Mouse (Mus musculus) myocyte (in vitro differentiated cells): ENCODE results near the gene Afp. TPM values are rescaled to one million over a fixed set of nuclear protein-coding genes. Genes with fewer than 3 reads are reported as not detected.

Experiments used
- H3K27me3 ChIP-seq: one replicate; pipeline ENCODE4 v1.6.1; 2011; ENCODE audit not compliant: control insufficient read depth, insufficient read depth, insufficient read length
- H3K36me3 ChIP-seq: one replicate; pipeline ENCODE4 v1.6.1; 2011; ENCODE audit not compliant: control insufficient read depth, insufficient read depth
- H3K4me2 ChIP-seq: one replicate; pipeline ENCODE4 v1.6.1; 2011; ENCODE audit warnings: low read depth, control low read depth
- H3K4me3 ChIP-seq: one replicate; pipeline ENCODE4 v1.5.1; 2011; ENCODE audit warnings: mild to moderate bottlenecking, control low read depth, moderate library complexity
- H3K79me2 ChIP-seq: one replicate; pipeline ENCODE4 v1.6.1; 2011; ENCODE audit not compliant: control insufficient read depth, insufficient read depth
- H3ac ChIP-seq: one replicate; pipeline ENCODE4 v1.6.1; 2011; ENCODE audit not compliant: control insufficient read depth, insufficient read length
- CEBPB ChIP-seq: IDR thresholded peaks from 2 replicates; pipeline ENCODE4 v1.6.1; 2011; ENCODE audit warnings: mild to moderate bottlenecking, moderate library complexity; ENCODE audit not compliant: poor library complexity, insufficient read depth, severe bottlenecking
- E2F4 ChIP-seq: IDR thresholded peaks from one replicate; pipeline ENCODE4 v1.6.1; 2011; ENCODE audit warnings: mild to moderate bottlenecking, control low read depth, moderate library complexity; ENCODE audit not compliant: insufficient read depth
- MAX ChIP-seq: IDR thresholded peaks from one replicate; pipeline ENCODE4 v1.6.1; 2011; ENCODE audit warnings: low read depth, mild to moderate bottlenecking, control low read depth
- MYOD1 ChIP-seq, 3 experiments: IDR thresholded peaks; one replicate each; pipeline ENCODE4 v1.6.1; 2011; ENCODE audit warnings: control low read depth in 2 of 3, low read depth in 2 of 3, mild to moderate bottlenecking in 2 of 3, moderate library complexity in 1 of 3; ENCODE audit not compliant: insufficient read length in 2 of 3, control insufficient read depth in 1 of 3
- MYOG ChIP-seq, 3 experiments: IDR thresholded peaks; one replicate each; pipeline ENCODE4 v1.6.1; 2011; ENCODE audit warnings: control low read depth in 2 of 3, low read depth in 2 of 3, mild to moderate bottlenecking in 2 of 3; ENCODE audit not compliant: insufficient read length in 2 of 3, control insufficient read depth in 1 of 3, insufficient read depth in 1 of 3
- POLR2A ChIP-seq: IDR thresholded peaks from one replicate; pipeline ENCODE4 v1.6.1; 2011; ENCODE audit warnings: low read depth, mild to moderate bottlenecking, control low read depth, moderate library complexity; ENCODE audit not compliant: insufficient read length
- POLR2AphosphoS2 ChIP-seq: IDR thresholded peaks from one replicate; pipeline ENCODE4 v1.6.1; 2011; ENCODE audit warnings: low read depth, control low read depth; ENCODE audit not compliant: insufficient read length
- REST ChIP-seq: IDR thresholded peaks from one replicate; pipeline ENCODE4 v1.6.1; 2011; ENCODE audit warnings: mild to moderate bottlenecking, control low read depth, moderate library complexity; ENCODE audit not compliant: insufficient read depth, insufficient read length
- SRF ChIP-seq: IDR thresholded peaks from one replicate; pipeline ENCODE4 v1.6.1; 2011; ENCODE audit warnings: low read depth; ENCODE audit not compliant: control insufficient read depth, insufficient read length
- TCF12 ChIP-seq: IDR thresholded peaks from one replicate; pipeline ENCODE4 v1.6.1; 2011; ENCODE audit warnings: mild to moderate bottlenecking, control low read depth; ENCODE audit not compliant: poor library complexity, insufficient read depth, severe bottlenecking
- TCF3 ChIP-seq: IDR thresholded peaks from one replicate; pipeline ENCODE4 v1.6.1; 2011; ENCODE audit warnings: low read depth, control low read depth; ENCODE audit not compliant: insufficient read length
- USF1 ChIP-seq: IDR thresholded peaks from one replicate; pipeline ENCODE4 v1.6.1; 2011; ENCODE audit warnings: low read depth, mild to moderate bottlenecking, control low read depth, moderate library complexity
- polyA plus RNA-seq: library from polyadenylated mRNA; unstranded; fragments of >200 nt; fragmentation: generic; extraction: Trizol; gene quantifications from one replicate; pipeline ENCODE4 v1.2.1, GENCODE M21; 2012; ENCODE audit warnings: missing spikeins

The Afp gene
- 0.07 TPM for polyA plus RNA-seq

DNA sequence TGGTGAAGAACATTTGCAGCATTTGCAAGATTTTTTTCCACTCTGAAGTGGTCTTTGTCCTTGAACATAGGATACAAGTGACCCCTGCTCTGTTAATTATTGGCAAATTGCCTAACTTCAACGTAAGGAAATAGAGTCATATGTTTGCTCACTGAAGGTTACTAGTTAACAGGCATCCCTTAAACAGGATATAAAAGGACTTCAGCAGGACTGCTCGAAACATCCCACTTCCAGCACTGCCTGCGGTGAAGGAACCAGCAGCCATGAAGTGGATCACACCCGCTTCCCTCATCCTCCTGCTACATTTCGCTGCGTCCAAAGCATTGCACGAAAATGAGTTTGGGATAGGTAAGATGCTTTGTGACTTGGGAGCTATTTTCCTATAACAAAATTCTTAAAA lies at the start of gene Afp:
TSS of gene Afp (plus strand) at position 220 of the 400 bp plus-strand sequence.
- Histone ChIP-seq H3K27me3 (peaks cover 16% of the 10 kb centered on the region), H3K79me2 (no peaks in the 10 kb centered on the region), H3K4me2 (no peak within 1 kb of the TSS), H3ac (no peak within 1 kb of the TSS), H3K36me3 (no peaks in the 10 kb centered on the region), H3K4me3 (no peak within 1 kb of the TSS)
- TF ChIP-seq TCF3 = no peak
- no peak for TF ChIP-seq E2F4
- TF ChIP-seq TCF12 = no peak
- no peak for TF ChIP-seq REST
- TF ChIP-seq POLR2AphosphoS2 = no peak

DNA sequence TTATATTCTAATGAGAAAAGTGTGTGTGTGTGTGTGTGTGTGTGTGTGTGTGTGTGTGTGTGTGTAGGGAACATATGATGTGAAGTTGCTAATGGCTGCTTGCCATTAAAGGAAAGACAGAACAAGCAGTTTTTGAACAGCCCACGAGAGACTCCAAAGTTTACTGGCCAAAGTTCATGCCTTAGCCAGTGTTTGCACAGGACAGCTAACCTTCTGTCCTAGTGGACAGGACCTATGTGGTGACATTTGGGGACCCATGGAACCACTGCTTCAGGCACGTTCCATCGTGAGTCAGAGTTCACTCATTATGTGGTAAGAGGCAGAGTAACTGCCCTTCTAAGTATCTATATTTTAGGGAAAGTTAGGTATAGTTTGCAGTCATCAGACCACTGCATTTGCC lies 43.0 kb upstream of the Afp start:
- no peaks in the 10 kb centered on the region for H3K36me3 ChIP-seq
- H3K27me3 ChIP-seq = no peaks in the 10 kb centered on the region
- H3K4me2 ChIP-seq = no peak overlapping the region
- H3K4me3 ChIP-seq = no peak overlapping the region
- H3ac ChIP-seq = no peak overlapping the region
- no peaks in the 10 kb centered on the region for H3K79me2 ChIP-seq
- TF ChIP-seq TCF12 = no peak
- TF ChIP-seq MYOG (IDR thresholded peaks at IDR 0.05; ENCODE audit: control insufficient read depth in 1 of 3, insufficient read depth in 1 of 3, insufficient read length in 2 of 3, low read depth in 2 of 3) = no peak
- TF ChIP-seq USF1 = no peak

DNA sequence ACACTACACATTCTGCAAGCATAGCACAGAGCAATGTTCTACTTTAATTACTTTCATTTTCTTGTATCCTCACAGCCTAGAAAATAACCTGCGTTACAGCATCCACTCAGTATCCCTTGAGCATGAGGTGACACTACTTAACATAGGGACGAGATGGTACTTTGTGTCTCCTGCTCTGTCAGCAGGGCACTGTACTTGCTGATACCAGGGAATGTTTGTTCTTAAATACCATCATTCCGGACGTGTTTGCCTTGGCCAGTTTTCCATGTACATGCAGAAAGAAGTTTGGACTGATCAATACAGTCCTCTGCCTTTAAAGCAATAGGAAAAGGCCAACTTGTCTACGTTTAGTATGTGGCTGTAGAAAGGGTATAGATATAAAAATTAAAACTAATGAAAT lies 40.6 kb upstream of the Afp start:
- no peak overlapping the region for H3K4me2 ChIP-seq
- H3K4me3 ChIP-seq = no peak overlapping the region
- TF ChIP-seq POLR2A = no peak
- TF ChIP-seq SRF = no peak
- TF ChIP-seq E2F4 = no peak
- TF ChIP-seq POLR2AphosphoS2 = no peak
- no peak for TF ChIP-seq REST
- no peak for TF ChIP-seq USF1
- H3K79me2 ChIP-seq = no peaks in the 10 kb centered on the region
- no peaks in the 10 kb centered on the region for H3K27me3 ChIP-seq
- H3K36me3 ChIP-seq = no peaks in the 10 kb centered on the region
- no peak overlapping the region for H3ac ChIP-seq

DNA sequence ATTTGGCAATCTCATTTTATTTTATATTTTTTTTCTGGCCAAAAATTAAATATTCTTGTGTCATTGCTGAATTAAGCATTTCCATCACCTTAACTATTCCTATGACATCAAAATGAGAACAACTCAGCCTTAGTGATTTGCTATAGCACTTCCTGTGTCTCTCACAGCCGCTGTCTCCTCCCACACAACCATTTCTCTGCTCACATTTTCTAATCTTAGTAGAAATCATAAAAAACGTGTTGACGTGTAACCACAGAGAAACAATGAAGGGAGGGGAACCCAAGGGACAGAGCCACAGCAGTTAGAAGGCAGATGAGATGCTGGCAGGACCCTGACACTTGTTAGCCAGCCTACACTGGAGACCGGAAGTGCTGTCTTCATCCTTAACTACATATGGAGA lies 37.8 kb upstream of the Afp start:
- H3K36me3 ChIP-seq = no peaks in the 10 kb centered on the region
- H3K4me2 ChIP-seq = no peak overlapping the region
- H3K4me3 ChIP-seq = no peak overlapping the region
- H3K27me3 ChIP-seq = no peaks in the 10 kb centered on the region
- no peak overlapping the region for H3ac ChIP-seq
- H3K79me2 ChIP-seq = no peaks in the 10 kb centered on the region
- TF ChIP-seq POLR2A = no peak
- no peak for TF ChIP-seq TCF12
- TF ChIP-seq TCF3 = no peak
- no peak for TF ChIP-seq SRF
- no peak for TF ChIP-seq MAX

DNA sequence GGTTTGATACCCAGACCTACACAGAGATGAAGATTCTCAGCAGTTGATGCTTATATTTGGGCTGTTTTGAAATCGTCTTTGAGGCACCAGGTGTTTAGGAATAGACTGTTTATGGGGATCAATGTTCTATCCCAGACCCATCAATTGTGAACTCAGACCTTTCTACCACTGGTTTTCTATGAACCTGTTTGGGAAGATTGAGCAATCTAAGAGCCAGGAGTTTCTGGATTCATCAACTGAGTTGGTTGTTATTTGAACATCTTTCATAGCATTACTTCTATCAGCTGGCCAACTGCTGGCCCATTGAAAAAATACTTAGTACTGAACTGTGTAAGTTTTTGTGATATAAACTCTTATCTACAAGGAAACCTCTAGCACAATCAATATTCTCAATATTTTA lies 33.3 kb upstream of the Afp start:
- H3K79me2 ChIP-seq = no peaks in the 10 kb centered on the region
- no peak overlapping the region for H3K4me3 ChIP-seq
- TF ChIP-seq POLR2AphosphoS2 (no peak), REST (no peak), POLR2A (no peak), MYOD1 (IDR thresholded peaks at IDR 0.05; ENCODE audit: control insufficient read depth in 1 of 3, insufficient read length in 2 of 3, low read depth in 2 of 3) (no peak), TCF3 (no peak), E2F4 (no peak), CEBPB (no peak), MAX (no peak), MYOG (IDR thresholded peaks at IDR 0.05; ENCODE audit: control insufficient read depth in 1 of 3, insufficient read depth in 1 of 3, insufficient read length in 2 of 3, low read depth in 2 of 3) (no peak), TCF12 (no peak), USF1 (no peak)
- no peak overlapping the region for H3ac ChIP-seq
- H3K36me3 ChIP-seq = no peaks in the 10 kb centered on the region
- no peak overlapping the region for H3K4me2 ChIP-seq
- H3K27me3 ChIP-seq = no peaks in the 10 kb centered on the region

DNA sequence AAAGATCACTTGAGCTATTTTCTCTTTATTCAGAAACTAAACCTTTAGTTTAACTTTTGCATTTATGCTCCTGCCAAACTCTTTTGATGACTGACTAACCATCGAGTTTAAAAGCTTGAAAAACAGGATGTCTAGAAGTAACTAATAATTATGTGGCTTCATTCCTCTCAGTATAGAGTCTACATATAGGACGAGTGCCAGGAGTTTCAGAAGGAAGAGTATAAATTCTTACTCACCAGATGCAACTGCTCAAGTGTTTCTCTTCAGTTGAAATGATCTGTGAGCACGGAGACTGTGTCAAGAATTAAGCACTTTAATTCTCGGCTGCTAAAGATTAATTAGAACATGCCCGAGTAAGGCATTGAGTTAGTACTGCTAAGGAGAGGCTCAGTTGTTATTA lies 31.8 kb upstream of the Afp start:
- Histone ChIP-seq H3K4me3 (no peak overlapping the region), H3K27me3 (no peaks in the 10 kb centered on the region), H3ac (no peak overlapping the region), H3K36me3 (no peaks in the 10 kb centered on the region), H3K4me2 (no peak overlapping the region), H3K79me2 (no peaks in the 10 kb centered on the region)
- no peak for TF ChIP-seq MYOD1 (IDR thresholded peaks at IDR 0.05; ENCODE audit: control insufficient read depth in 1 of 3, insufficient read length in 2 of 3, low read depth in 2 of 3)
- TF ChIP-seq REST = no peak
- no peak for TF ChIP-seq MYOG (IDR thresholded peaks at IDR 0.05; ENCODE audit: control insufficient read depth in 1 of 3, insufficient read depth in 1 of 3, insufficient read length in 2 of 3, low read depth in 2 of 3)
- TF ChIP-seq E2F4 = no peak
- no peak for TF ChIP-seq CEBPB
- no peak for TF ChIP-seq TCF3
- no peak for TF ChIP-seq MAX
- TF ChIP-seq USF1 = no peak
- no peak for TF ChIP-seq POLR2AphosphoS2
- TF ChIP-seq SRF = no peak
- no peak for TF ChIP-seq TCF12
- TF ChIP-seq POLR2A = no peak
